Mouse (Mus musculus): ENCODE data around the gene Slc35f2. TPM values are rescaled to one million over a fixed set of nuclear protein-coding genes. Genes with fewer than 3 reads are reported as not detected.

The Slc35f2 gene
- polyA plus RNA-seq, 1 experiment, result 0.02 TPM

DNA sequence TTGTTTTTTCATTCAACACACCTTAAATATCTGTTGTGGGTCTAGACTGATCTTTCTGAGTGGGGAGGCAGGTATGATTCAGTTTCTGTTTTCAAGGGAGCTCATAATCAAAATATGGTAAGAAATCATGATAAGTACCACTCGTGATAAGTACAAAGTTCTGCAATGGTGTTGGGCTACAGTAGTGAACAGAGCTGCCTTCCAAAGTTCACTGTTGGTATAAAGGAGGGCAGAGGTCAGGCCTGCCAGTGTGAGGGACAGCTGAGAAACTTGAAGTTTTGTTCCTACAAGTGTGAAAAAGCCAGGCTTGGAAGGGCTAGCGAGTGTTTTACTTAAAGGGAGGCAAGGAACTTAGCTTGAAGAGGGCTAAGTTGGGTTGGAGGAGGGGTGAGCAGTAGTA lies 4.2 kb downstream of the Slc35f2 start:
- H3K36me3 ChIP-seq (ENCODE audit: control insufficient read depth, insufficient read depth), result no peaks in the 10 kb centered on the region
- H3K79me2 ChIP-seq (ENCODE audit: control insufficient read depth, insufficient read depth), result no peaks in the 10 kb centered on the region
- H3K4me3 ChIP-seq, result no peak overlapping the region
- H3K27me3 ChIP-seq (ENCODE audit: control insufficient read depth, insufficient read depth, insufficient read length), result peaks cover 12% of the 10 kb centered on the region
- H3K4me2 ChIP-seq (ENCODE audit: low read depth), result no peak overlapping the region
- TF ChIP-seq USF1 (IDR thresholded peaks at IDR 0.05; ENCODE audit: low read depth), result no peak
- TF ChIP-seq MYOD1 (IDR thresholded peaks at IDR 0.05; ENCODE audit: control insufficient read depth in 1 of 3, insufficient read length in 2 of 3, low read depth in 2 of 3), result no peak
- no peak for TF ChIP-seq REST (IDR thresholded peaks at IDR 0.05; ENCODE audit: insufficient read depth, insufficient read length)
- no peak for TF ChIP-seq POLR2A (IDR thresholded peaks at IDR 0.05; ENCODE audit: insufficient read length, low read depth)
- TF ChIP-seq MYOG (IDR thresholded peaks at IDR 0.05; ENCODE audit: control insufficient read depth in 1 of 3, insufficient read depth in 1 of 3, insufficient read length in 2 of 3, low read depth in 2 of 3), result no peak
- TF ChIP-seq TCF12 (IDR thresholded peaks at IDR 0.05; ENCODE audit: insufficient read depth, poor library complexity, severe bottlenecking), result no peak
- no peak for TF ChIP-seq MAX (IDR thresholded peaks at IDR 0.05; ENCODE audit: low read depth)
- no peak for TF ChIP-seq POLR2AphosphoS2 (IDR thresholded peaks at IDR 0.05; ENCODE audit: insufficient read length, low read depth)
- no peak for TF ChIP-seq CEBPB (IDR thresholded peaks at IDR 0.05; ENCODE audit: insufficient read depth, poor library complexity, severe bottlenecking)
- TF ChIP-seq E2F4 (IDR thresholded peaks at IDR 0.05; ENCODE audit: insufficient read depth), result no peak
- no peak for TF ChIP-seq TCF3 (IDR thresholded peaks at IDR 0.05; ENCODE audit: insufficient read length, low read depth)
- no peak for TF ChIP-seq SRF (IDR thresholded peaks at IDR 0.05; ENCODE audit: control insufficient read depth, insufficient read length, low read depth)
- no peak overlapping the region for H3ac ChIP-seq (ENCODE audit: control insufficient read depth, insufficient read length)

DNA sequence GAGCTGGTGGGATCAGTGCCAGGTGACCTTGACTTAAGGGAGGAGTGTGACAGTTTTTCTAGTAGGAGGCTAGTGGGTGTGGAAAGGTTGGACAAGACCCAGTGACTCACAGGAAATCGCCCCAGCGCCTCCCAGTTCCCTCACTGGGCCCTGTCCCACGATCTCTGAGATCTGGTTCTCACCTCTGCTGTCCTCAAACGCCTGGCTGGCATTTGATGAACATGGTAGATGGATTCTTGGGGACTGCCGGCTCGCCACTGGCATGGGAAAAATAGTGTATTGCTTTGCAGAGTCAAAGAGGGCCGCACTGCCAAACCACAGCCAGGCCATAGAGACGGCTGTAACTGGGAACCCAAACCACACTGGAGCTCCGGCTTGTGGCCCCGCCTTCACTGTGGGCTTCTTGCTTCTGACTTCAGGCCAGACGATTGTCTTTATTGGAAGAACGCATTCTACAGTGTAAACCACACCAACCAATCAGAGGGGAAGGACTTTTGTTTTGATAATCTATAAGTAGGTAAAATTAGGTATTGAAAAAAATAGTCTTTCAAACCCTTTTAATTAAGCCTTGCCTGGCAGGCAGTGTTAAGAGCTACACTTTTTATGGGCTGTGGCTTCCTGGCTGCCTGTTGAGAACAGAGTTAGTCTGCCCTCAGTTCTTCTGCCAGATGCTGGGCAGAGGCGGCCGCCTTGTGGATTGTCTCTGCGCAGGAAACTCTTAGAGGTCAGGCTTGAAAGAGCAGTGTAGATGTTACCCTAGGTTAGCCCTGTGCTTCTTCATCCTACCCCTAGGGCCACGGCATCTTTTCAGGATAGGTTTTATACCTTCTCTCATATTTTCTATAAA lies 15.4 kb downstream of the Slc35f2 start:
- peak overlapping the region; percentile 37 for H3K4me2 ChIP-seq (ENCODE audit: low read depth)
- TF ChIP-seq USF1 (IDR thresholded peaks at IDR 0.05; ENCODE audit: low read depth) (no peak), MAX (IDR thresholded peaks at IDR 0.05; ENCODE audit: low read depth) (no peak), POLR2A (IDR thresholded peaks at IDR 0.05; ENCODE audit: insufficient read length, low read depth) (no peak), REST (IDR thresholded peaks at IDR 0.05; ENCODE audit: insufficient read depth, insufficient read length) (no peak), MYOG (IDR thresholded peaks at IDR 0.05; ENCODE audit: control insufficient read depth in 1 of 3, insufficient read depth in 1 of 3, insufficient read length in 2 of 3, low read depth in 2 of 3) (no peak), TCF12 (IDR thresholded peaks at IDR 0.05; ENCODE audit: insufficient read depth, poor library complexity, severe bottlenecking) (no peak), TCF3 (IDR thresholded peaks at IDR 0.05; ENCODE audit: insufficient read length, low read depth) (no peak), SRF (IDR thresholded peaks at IDR 0.05; ENCODE audit: control insufficient read depth, insufficient read length, low read depth) (no peak), MYOD1 (IDR thresholded peaks at IDR 0.05; ENCODE audit: control insufficient read depth in 1 of 3, insufficient read length in 2 of 3, low read depth in 2 of 3) (no peak), E2F4 (IDR thresholded peaks at IDR 0.05; ENCODE audit: insufficient read depth) (no peak), POLR2AphosphoS2 (IDR thresholded peaks at IDR 0.05; ENCODE audit: insufficient read length, low read depth) (no peak)

DNA sequence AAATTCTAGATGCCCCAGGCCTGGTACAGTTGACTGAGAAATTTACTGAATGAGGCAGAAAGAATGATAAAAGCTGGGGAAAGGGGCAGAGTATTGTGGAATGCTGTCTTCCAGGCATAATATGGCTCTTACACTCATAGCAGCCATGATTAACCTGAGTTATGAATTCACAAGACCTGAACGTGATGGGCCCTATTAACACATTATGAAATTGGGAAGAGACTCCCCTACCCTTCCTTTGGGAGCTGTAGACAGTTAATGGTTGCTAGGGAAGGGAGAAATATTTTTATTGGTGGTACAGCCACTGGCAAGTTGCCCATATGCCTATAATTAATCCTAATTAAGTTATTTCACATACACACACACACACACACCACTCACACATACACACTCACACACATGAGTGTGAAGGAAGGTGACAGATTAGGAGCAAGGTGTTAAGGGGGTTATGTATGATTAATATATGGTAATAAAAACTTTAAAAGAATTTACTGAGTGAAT lies 22.5 kb downstream of the Slc35f2 start:
- no peaks in the 10 kb centered on the region for H3K36me3 ChIP-seq (ENCODE audit: control insufficient read depth, insufficient read depth)
- no peak overlapping the region for H3K4me3 ChIP-seq
- H3K4me2 ChIP-seq (ENCODE audit: low read depth), result no peak overlapping the region
- H3ac ChIP-seq (ENCODE audit: control insufficient read depth, insufficient read length), result no peak overlapping the region
- no peaks in the 10 kb centered on the region for H3K27me3 ChIP-seq (ENCODE audit: control insufficient read depth, insufficient read depth, insufficient read length)
- TF ChIP-seq POLR2AphosphoS2 (IDR thresholded peaks at IDR 0.05; ENCODE audit: insufficient read length, low read depth) (no peak), TCF3 (IDR thresholded peaks at IDR 0.05; ENCODE audit: insufficient read length, low read depth) (no peak), MAX (IDR thresholded peaks at IDR 0.05; ENCODE audit: low read depth) (no peak), CEBPB (IDR thresholded peaks at IDR 0.05; ENCODE audit: insufficient read depth, poor library complexity, severe bottlenecking) (no peak), MYOG (IDR thresholded peaks at IDR 0.05; ENCODE audit: control insufficient read depth in 1 of 3, insufficient read depth in 1 of 3, insufficient read length in 2 of 3, low read depth in 2 of 3) (no peak), SRF (IDR thresholded peaks at IDR 0.05; ENCODE audit: control insufficient read depth, insufficient read length, low read depth) (no peak), USF1 (IDR thresholded peaks at IDR 0.05; ENCODE audit: low read depth) (no peak), POLR2A (IDR thresholded peaks at IDR 0.05; ENCODE audit: insufficient read length, low read depth) (no peak), TCF12 (IDR thresholded peaks at IDR 0.05; ENCODE audit: insufficient read depth, poor library complexity, severe bottlenecking) (no peak), REST (IDR thresholded peaks at IDR 0.05; ENCODE audit: insufficient read depth, insufficient read length) (no peak), E2F4 (IDR thresholded peaks at IDR 0.05; ENCODE audit: insufficient read depth) (no peak), MYOD1 (IDR thresholded peaks at IDR 0.05; ENCODE audit: control insufficient read depth in 1 of 3, insufficient read length in 2 of 3, low read depth in 2 of 3) (no peak)
- no peaks in the 10 kb centered on the region for H3K79me2 ChIP-seq (ENCODE audit: control insufficient read depth, insufficient read depth)

More for the DNA sequence above, 15.4 kb downstream of the Slc35f2 start:
- H3K36me3 ChIP-seq (ENCODE audit: control insufficient read depth, insufficient read depth), result no peaks in the 10 kb centered on the region
- H3K27me3 ChIP-seq (ENCODE audit: control insufficient read depth, insufficient read depth, insufficient read length), result no peaks in the 10 kb centered on the region
- no peaks in the 10 kb centered on the region for H3K79me2 ChIP-seq (ENCODE audit: control insufficient read depth, insufficient read depth)
- no peak overlapping the region for H3ac ChIP-seq (ENCODE audit: control insufficient read depth, insufficient read length)
- H3K4me3 ChIP-seq, result no peak overlapping the region

- H3K4me2 ChIP-seq (ENCODE audit: low read depth), result peak overlapping the region; percentile 34
These were observed 23.2 kb downstream of the Slc35f2 start for GRCm38 (mm10) chr9:53794490-53794889.

More at GRCm38 (mm10) chr9:53794490-53794889, 23.2 kb downstream of the Slc35f2 start:
- H3ac ChIP-seq (ENCODE audit: control insufficient read depth, insufficient read length), result no peak overlapping the region
- no peaks in the 10 kb centered on the region for H3K79me2 ChIP-seq (ENCODE audit: control insufficient read depth, insufficient read depth)
- no peaks in the 10 kb centered on the region for H3K27me3 ChIP-seq (ENCODE audit: control insufficient read depth, insufficient read depth, insufficient read length)
- no peak overlapping the region for H3K4me3 ChIP-seq
- H3K36me3 ChIP-seq (ENCODE audit: control insufficient read depth, insufficient read depth), result no peaks in the 10 kb centered on the region
- TF ChIP-seq USF1 (IDR thresholded peaks at IDR 0.05; ENCODE audit: low read depth) (no peak), POLR2AphosphoS2 (IDR thresholded peaks at IDR 0.05; ENCODE audit: insufficient read length, low read depth) (no peak)
